Mouse (Mus musculus) kidney, postnatal 4 days (tissue): ENCODE results near the gene Zkscan4.
"Not testable (repeated sequence)": the region's sequence is repeated elsewhere in the genome, so short reads cannot be mapped to it uniquely, and the experiment has no call there.

Source experiments
- DNase-seq, 2 experiments: peaks; one replicate each; pipeline ENCODE4 v3.0.0; 2021; ENCODE audit warnings: mixed read lengths in 2 of 2

Gene Zkscan4

GRCm38 (mm10) chr13:21478759-21479670 is at the start of gene Zkscan4, which contains the start of gene Gm10065:
TSS of gene Zkscan4 (plus strand) at chr13:21478907.
TSS of gene Gm10065 (minus strand) at chr13:21479441.
- DNase-seq: peak; percentile 80 to 85

GRCm38 (mm10) chr13:21435476-21435875 is 43.2 kb upstream of the Zkscan4 start:
- DNase-seq: no peak

- DNase-seq: peak; percentile 74 to 86
Observed at GRCm38 (mm10) chr13:21440503-21441206, 38.1 kb upstream of the Zkscan4 start, which contains the start of gene Pgbd1. TSS of gene Pgbd1 (minus strand) at chr13:21441058.

GRCm38 (mm10) chr13:21441207-21441572 is 37.5 kb upstream of the Zkscan4 start:
- DNase-seq: no peak

GRCm38 (mm10) chr13:21446796-21447195 is 31.9 kb upstream of the Zkscan4 start:
- no peak for DNase-seq

- DNase-seq: no peak
Observed at GRCm38 (mm10) chr13:21447856-21448614, 30.7 kb upstream of the Zkscan4 start.

- DNase-seq: no peak
Observed at GRCm38 (mm10) chr13:21453042-21453441, 25.7 kb upstream of the Zkscan4 start.

GRCm38 (mm10) chr13:21453449-21453848 is 25.3 kb upstream of the Zkscan4 start, which contains the start of gene Zscan26:
TSS of gene Zscan26 (minus strand) at chr13:21453730.
- DNase-seq: peak; percentile 85 to 90

GRCm38 (mm10) chr13:21454133-21454532 is 24.6 kb upstream of the Zkscan4 start:
- DNase-seq: no peak

- peak; percentile 22 to 32 for DNase-seq
Observed at GRCm38 (mm10) chr13:21456347-21456746, 22.4 kb upstream of the Zkscan4 start.

- not testable (repeated sequence) for DNase-seq
Observed at GRCm38 (mm10) chr13:21462516-21462915, 16.2 kb upstream of the Zkscan4 start.

- no peak for DNase-seq
Observed at GRCm38 (mm10) chr13:21467336-21467735, 11.4 kb upstream of the Zkscan4 start.

- peak; percentile 82 to 89 for DNase-seq
Observed at GRCm38 (mm10) chr13:21468061-21469019, 10.4 kb upstream of the Zkscan4 start, which contains the start of gene Nkapl. TSS of gene Nkapl (minus strand) at chr13:21468509.

- no peak for DNase-seq
Observed at GRCm38 (mm10) chr13:21469097-21469496, 9.6 kb upstream of the Zkscan4 start.

- DNase-seq: no peak
Observed at GRCm38 (mm10) chr13:21472427-21472826, 6.3 kb upstream of the Zkscan4 start.

GRCm38 (mm10) chr13:21486881-21487280 is 8.2 kb downstream of the Zkscan4 start:
- DNase-seq: no peak

- DNase-seq: no peak
Observed at GRCm38 (mm10) chr13:21492847-21493246, 14.1 kb downstream of the Zkscan4 start.

GRCm38 (mm10) chr13:21495080-21495479 is 16.4 kb downstream of the Zkscan4 start, which contains the start of gene AK157302:
TSS of gene AK157302 (plus strand) at chr13:21495223.
- peak; percentile 14 to 28 for DNase-seq

GRCm38 (mm10) chr13:21501182-21501581 is 22.5 kb downstream of the Zkscan4 start, which contains the start of gene Gm11273:
TSS of gene Gm11273 (minus strand) at chr13:21501418.
- not testable (repeated sequence) for DNase-seq

- no peak for DNase-seq
Observed at GRCm38 (mm10) chr13:21502296-21502695, 23.6 kb downstream of the Zkscan4 start.

GRCm38 (mm10) chr13:21506221-21506649 is 27.5 kb downstream of the Zkscan4 start:
- peak; percentile 89 to 92 for DNase-seq
